Mouse (Mus musculus) NIH3T3 (cell line): ENCODE measurements around the gene Sgsh.
"Not testable (repeated sequence)": the region's sequence is repeated elsewhere in the genome, so short reads cannot be mapped to it uniquely, and the experiment has no call there.

Experiments used
- DNase-seq: peaks from one replicate; pipeline ENCODE4 v3.0.0-alpha.2; 2012; ENCODE audit warnings: low read depth

The Sgsh gene

DNA sequence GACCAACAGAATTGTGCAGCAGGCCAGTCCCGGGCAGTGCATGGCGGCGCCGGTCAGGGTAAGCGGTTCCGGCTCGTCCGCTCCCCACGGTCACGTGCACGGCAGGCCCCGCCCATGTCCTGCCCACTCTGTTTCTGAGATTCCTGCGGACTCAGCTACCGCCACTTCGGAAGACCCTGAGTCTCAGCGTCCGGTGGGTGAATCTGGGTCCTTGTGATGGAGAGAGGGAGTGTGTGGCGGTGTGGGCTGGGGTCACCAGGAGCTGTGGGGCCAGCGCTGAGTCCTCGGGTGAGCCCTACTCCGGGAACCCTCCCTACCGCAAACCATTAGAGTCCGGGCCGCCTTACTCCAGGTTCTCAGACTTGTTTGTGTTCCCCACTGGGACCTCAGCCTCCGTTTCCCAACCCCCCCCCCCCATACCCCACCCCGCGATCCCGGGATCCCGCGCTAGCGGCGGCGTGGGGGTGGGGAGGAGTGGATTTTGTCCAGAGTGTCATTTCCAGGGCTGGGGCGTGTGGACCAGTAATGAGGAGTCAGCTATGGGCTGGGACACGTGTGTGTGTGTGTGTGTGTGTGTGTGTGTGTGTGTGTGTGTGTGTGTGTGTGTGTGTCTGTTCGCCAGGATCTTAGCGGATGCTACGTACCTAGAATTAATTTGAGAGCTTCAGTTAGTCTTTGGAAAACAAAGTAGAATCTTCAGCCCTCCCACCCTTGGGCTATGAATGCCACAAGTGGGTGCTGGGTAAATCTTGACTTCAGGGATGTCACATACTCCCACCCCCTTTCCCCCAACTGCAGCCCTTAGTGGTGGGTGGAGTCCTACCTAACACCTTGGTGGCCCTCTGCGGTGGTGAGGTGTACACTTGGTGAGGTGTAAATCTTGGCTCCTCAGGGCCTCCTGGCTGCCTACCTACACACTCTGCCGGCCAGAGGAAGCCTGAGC lies at the start of gene Sgsh, which contains the start of gene Slc26a11:
Sgsh (minus strand) TSS at position 94 of the 943 bp plus-strand sequence.
Slc26a11 (plus strand) TSS at position 115 of the 943 bp plus-strand sequence.
- peak; percentile 87 for DNase-seq

DNA sequence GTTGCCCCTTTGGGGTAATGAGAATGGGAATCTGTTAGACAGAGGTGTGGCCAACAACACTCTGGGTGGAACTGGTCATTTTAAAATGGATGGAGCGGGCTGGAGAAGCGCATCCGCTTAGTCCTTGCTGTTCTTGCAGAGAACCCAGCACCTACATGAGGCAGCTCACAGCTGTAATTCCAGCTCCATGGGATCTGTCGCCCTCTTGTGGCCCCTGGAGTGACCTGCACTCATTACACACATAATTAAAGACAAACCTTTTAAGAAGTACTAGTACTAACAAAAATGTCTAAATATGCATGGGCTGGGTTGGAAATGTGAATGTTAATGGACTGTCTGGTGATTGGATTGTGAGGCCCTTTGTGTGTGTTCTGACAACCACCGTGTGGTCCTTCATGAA lies 49.3 kb upstream of the Sgsh start:
- peak; percentile 77 for DNase-seq

DNA sequence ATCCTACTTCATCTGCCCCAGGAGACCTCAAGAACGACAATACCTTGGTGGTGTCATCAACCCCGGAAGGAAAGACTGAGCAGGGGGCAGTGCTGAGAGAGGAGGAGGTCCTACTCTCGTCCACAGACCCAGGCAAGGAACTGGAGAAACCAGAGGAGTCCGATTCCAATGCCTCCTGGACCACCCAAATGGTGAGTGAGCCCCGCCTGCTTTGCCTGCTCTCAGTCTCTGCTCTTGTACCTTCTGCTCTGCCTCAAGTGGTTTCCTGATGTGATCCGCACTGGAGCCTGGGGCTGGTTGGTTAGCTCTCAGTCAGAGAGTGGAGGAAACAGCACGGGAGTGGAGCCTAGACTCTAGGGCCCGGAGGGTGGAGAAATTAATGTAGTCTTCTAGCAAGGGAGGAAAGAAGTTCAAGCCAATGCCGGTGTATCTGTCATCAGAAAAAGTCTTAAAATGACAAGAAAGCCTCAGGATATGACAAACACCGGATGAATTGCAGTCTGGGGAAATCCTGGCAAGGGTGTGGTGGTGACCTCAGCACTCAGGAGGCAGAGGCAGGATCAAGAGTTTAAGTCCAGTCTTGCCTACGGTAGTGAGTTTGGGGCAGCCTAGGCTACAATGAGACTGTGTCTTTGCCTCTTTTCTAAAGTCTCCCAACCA lies 47.3 kb upstream of the Sgsh start:
- DNase-seq, result no peak

DNA sequence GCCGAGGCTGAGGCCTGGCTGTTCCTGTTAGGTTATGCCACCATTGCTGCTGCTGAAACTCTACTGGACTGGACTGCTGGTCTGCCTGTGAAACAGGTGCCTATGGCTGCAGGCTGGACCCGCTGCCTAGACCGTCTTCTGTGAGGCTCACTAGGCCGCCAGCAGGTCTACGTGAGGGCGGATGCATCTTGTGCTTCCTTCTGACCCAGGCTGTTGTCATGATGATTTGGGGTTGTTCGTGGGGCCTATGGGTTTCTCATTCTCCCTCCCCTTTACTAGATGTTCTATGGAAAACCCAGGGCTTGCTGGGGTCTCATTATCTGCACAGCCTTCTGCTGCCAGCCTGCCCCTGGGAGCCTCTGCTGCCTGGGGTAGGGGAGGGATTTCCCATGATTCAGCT lies 41.1 kb upstream of the Sgsh start:
- DNase-seq, result no peak

DNA sequence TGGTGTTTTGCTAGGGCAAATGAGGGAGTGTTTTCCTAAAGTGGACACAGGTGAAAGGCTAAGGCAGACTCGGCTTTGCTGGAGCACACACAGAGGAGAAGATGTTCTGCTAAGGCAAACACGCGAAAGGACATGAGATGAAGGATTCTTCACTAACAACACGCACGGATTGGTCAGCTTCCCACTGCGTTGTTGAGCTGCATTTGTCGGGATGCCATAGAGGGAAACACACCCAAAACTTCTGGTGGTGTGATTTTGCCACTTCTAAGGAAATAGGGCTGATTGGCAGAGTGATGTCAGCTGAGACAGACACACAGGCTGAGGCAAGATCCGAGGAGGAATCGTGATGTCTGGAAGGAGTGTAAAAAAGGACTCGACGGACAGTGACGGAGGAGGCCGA lies 40.6 kb upstream of the Sgsh start:
- no peak for DNase-seq

DNA sequence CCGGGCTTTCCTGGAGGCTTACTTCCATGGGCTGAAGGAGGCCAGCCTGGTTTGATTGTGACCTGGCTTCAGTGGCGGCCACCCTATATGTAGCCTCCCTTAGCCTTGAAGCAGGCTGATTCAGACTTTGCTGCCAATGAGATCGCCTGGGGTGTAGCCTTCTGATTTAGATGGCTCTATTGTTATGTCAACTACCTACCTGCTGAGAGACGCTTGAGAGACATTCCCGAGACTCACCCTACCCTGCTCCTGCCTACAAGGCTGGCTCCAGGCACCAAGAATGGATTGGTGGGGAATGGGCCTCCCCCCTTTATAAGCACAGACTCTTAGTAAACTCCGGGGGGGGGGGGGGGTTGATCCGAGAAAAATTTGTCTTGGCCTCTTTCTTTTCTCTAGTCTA lies 40.1 kb upstream of the Sgsh start:
- DNase-seq, result no peak

DNA sequence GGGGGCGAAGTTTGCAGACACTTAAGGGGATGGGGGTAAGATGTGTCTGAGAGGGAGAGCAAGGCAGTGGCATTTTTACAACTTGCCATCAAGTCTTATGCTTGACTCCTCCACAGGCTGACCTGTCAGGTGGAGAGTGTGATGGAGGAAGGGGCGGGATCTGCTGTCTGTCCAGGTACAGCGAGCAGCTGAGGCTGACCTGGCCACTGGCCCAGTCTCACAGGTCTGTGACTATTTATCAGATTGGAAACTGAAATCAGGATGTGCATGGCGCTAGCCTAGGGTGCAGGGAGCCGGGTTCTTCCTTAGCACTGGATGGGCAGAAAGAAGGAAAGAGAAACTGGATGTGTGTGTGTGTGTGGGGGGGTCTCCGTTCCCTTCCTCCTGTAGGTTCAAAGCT lies 38.9 kb upstream of the Sgsh start:
- no peak for DNase-seq

DNA sequence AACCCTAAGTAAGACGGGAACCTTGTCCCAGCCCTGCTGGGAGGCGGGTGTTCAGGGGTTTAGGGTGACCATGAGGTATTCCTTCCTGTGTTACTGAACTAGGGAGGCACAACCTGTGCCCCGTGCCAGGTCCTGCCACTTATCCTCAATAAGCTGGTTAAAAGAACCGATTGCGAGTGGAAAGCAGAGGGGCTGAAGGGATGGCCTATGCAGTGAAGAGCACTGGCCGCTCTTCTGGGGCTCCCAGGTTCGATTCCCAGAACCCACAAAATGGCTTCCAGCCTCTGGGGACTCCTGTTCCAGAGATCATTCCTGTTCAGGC lies 38.1 kb upstream of the Sgsh start:
- no peak for DNase-seq

DNA sequence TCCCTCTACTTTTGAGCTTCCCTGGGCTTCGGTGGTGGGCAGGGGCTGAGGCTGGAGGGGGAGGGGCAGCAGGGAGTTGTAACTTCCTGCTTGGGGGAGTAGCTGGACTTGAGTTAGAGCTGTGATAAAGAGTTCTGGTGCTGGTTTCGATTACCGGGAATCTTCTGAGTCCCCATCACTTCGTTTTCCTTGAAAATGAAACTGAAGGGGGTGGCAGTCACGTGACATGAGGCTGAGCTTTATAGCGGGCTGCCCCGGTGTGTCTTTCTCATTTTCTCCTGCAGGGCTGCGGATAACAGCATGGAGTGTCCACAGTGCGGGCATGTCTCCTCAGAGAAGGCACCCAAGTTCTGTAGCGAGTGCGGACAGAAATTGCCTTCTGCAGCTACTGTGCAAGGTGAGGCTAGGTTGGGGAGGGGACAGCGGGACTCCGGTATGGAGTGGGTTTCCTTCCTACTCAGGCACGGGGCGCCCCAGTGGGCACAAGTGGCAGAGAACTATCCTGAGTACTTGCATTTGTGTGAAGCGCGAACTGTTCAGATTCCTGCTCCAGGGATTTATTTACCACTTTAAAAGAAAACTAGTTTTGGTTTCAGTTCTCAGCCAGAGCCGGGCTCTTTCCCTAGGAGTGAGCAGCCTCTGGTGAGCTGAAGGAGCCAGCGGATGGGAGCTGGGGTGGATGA lies 37.6 kb upstream of the Sgsh start, which contains the start of gene Rnf213:
Rnf213 (plus strand) TSS at position 301 of the 683 bp plus-strand sequence.
- peak; percentile 87 for DNase-seq

DNA sequence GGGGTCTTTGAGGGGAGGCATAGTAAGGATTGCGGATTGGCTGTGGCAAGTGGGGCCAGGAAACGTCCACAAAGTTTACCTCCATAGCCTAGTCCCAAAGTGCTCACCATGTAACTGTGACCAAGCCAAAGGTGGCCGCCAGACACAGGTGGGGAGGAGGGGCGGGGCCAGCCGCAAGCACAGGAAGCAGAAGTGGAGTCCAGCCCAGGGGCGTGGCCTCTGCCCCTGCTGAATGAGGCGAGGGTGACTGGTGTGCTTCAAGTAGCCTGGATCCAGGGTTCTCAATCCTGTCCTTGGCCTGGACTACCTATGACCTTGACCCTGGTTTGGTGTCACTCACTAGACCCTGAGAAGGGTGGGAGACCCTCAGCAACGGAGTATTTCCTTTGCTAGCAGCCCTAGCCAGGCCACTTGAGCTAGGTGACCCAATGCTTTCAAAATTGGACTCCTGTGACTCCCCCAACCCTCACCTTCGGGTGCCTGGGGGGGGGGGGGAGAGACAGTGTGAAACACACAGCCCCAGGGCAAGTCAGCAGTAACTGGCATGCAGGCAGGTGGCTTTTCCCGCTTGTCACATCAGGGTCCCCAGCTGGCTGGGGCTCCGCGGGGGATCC lies 36.8 kb upstream of the Sgsh start:
- peak; percentile 63 for DNase-seq

DNA sequence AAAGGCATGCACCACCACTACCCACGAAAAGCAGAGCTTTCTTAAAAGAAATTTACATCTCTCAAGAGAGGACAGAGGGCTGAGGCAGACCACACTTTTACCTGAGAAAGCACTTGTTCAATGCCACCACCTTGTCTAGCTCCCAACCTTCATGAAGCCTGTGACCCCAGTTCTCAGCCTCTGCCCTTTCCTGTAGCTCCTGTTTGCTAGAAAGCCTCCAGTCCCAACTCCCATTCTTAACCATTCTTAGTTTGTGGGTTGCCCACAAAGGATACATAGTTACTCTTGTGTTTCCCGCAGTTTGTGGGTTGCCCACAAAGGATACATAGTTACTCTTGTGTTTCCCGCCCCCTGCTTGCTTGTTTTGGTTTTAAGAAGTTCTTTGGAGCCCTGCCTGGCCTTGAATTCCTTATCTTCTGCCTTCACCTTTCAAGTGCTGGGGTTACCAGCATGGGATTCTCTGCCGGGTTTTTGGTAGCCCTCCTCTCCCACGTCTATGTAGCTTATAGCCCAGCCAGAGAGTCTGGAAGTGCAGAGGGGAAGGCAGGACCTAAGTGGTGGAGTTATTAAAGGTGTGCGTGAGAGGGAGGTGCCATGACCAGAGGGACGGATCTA lies 36.2 kb upstream of the Sgsh start:
- peak; percentile 42 for DNase-seq

DNA sequence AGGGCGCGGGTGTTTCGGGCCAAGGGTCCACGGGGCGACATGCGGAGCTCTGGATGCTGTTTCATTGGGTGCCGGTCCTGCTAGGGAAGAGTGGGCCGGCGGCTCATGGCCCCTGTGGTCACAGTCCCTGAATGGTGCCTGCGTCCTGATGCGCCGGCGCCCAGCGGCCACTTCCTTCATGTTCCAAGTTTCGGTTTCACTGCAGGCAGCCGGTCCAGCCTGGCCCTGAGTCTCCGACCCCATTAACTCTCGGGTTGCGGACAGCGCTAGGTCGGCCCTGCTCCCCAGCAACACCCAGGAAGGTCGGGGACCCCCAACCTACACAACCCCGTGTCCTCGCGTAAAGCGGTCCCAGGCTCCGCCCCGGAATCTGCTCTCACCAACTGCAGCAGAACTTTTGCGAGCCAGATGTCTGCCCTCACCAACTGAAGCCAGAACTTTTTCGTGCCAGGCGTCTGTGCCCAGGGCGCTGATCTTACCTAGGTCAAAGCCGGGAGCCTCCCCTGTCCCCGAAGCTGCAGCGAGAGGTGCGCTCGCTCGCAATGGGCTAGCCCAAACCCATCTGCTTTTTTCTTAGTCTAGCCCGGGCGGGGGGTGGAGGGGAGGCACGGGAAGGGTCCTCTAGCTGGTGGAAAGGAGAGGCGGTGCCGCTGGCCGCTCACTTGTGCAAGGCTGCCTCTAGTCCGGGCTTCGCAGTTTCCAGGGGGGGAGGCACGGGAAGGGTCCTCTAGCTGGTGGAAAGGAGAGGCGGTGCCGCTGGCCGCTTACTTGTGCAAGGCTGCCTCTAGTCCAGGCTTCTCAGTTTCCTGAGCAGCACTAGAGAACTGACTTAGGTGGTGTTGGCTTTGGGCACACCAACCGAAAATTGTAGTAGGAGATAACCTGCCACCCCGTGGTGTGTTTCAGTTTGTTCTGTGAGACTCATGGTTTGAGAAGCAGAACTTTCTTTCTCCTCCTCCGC lies 35.2 kb upstream of the Sgsh start:
- DNase-seq, result peak; percentile 74

DNA sequence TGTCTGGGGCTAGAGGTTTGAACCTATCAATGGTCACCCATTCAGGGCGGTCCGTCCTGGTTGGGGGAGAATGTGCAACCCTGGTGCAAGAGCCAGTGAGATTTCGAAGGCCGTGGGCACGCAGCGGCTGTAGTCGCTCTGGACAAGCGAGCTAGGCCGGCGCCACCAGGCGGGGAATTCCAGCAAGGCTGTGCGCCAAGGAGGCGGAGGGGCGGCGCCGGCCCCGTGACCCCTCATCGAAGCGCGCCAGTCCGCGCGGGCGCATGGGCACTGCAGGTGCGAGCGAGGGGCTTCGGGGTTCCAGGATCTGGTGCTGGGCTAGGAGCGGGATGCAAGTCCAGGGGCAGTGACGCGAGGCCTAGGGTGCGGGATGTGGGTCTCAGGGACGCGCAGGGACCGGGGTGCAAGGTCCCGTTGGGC lies 34.5 kb upstream of the Sgsh start:
- peak; percentile 93 for DNase-seq

DNA sequence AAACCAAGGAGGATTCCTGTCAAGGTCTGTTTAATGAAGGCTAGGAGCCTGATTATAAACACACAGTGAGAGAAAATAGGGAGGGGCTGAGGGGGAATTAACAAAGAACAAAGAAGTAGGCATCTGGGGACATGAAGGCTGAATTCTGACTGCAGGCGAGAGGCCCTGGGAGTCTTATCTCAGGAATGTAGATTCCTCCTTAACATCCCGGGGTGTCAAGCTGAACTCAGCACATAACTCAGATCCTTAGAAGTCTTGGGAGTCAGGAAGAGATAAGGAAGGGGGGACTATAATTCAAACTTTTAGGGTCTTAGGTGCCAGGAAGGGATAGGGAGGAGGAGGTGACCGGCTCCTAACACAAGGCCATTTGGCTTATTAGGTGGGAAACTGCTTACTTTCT lies 31.9 kb upstream of the Sgsh start:
- DNase-seq, result not testable (repeated sequence)

DNA sequence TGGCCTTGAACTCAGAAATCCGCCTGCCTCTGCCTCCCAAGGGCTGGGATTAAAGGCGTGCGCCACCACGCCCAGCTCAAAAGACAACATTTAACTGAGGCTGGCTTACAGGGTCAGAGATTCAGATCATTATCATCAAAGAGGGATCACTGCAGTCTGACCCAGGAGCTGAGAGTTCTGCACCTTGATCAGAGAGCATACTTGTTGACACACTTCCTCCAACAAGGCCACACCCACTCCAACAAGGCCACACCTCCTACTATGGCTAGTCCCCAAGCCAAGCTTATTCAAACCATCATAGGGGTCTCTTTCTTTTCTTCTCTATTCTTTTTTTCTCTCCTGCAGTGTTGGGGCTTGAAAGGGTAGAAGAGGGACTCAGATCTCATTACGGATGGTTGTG lies 31.0 kb upstream of the Sgsh start:
- DNase-seq, result no peak

DNA sequence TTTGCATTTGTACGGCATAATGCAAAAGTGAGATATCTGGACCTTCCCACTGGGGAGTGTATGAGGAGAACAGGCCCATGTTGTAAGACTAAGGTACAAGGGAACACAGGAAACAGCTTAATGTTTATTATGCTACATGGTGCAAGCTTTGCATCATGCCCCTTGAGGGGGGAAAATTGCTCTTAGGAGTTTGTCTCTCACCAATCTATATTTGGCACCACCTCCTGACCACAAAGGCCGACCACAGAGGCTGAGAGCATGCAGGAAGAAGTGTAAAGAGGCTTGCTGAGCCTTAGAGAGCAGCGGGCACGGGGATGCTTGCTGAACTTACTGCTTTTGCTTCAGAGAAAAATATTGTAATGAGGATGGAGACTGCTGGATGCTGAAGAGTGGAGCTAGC lies 29.6 kb upstream of the Sgsh start:
- DNase-seq, result peak; percentile 81

DNA sequence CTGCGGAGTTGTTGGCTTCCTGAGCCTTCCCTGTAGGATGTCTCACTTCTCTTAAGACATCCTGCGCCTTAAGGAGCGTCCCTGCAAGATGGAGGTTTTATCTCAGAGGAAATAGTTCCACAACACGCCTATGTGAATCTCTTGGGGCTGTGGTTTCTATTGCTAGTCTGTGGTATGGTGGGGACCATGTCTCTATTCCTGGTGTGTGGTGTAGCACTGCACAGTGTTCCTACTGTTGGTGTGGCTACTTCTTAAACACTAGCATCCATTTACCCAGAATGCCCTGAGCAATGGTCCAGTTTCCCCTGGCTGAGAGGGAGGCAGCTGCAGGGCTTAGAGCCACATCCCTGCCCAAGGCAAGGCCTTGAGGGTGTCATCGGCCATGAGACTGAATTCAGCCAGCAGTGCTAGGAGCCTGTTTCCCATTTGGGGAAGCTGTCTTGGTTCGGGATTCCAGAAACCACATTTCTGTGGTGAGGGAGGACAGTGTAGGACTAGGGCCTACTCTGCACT lies 27.1 kb upstream of the Sgsh start:
- DNase-seq, result no peak

DNA sequence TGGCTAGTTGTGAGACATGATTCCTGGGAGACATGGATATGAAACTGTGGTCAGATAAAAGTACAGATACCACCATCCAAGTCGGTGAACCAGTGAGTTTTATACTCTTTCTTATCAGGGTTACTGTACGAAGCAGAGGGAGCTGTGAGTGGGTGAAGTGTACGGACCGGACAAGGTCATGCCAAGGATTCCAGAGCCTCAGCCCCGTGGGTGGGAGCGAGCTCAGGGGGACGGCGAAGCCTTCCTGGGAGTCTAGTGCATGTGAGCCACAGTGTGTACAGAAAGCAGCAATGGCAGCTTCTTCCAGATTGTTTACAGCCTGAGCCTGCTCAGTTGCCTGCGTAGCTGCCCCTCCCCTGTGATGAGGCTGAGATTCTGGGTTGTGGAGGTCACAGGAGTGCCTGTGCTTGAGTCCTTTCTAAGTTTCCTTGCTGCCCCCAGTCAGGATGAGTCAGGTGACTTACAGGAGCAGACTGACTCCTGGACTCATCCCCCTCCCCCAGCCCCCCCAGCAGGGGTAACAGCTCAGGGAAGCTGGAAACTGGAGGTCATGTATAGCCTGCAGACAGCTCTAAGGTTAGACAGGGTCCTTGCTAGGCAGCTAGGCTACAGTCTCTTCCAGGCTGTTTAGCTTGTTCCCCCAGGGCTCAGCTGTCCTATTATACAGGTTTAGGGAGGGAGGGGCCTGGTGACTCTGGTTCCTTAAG lies 26.4 kb upstream of the Sgsh start:
- DNase-seq, result no peak

DNA sequence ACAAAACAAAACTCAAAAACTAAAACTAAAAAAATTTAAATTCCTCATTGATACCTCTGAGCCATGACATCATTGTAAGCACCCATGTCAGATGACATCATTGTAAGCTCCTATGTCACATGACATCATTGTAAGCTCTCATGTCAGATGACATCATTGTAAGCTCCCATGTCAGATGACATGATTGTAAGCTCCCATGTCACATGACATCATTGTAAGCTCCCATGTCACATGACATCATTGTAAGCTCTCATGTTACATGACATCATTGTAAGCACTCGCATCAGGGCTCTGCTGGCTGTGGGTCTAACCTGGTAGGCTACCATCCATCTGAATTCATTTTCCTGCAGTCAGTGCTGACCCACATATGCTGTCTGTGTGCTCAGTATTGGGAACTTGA lies 23.2 kb upstream of the Sgsh start:
- no peak for DNase-seq

DNA sequence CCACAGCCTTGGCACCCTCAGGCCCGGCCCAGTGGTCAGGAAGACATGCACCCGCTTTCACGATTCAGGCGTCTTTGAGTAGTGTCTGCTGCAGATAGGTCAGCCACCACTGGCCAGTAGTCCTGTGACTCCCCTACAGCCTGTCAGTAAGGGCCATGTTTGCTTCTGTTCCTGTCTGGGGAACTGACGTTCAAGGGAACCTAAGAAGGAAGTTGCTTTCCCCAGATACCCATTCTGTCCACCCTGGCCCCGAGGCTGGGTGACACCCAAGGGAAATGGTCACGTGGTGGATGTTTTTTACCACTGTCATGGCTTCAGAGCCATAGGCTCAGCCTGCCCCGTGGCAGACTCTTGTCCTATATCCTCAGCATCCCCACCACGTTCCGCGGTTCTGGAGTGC lies 22.0 kb upstream of the Sgsh start:
- DNase-seq, result no peak
